Mouse (Mus musculus): Measurements from ENCODE around the gene Olfr1281. TPM values are rescaled to one million over a fixed set of nuclear protein-coding genes. Genes with fewer than 3 reads are reported as not detected.
"Not testable (repeated sequence)": the region's sequence is repeated elsewhere in the genome, so short reads cannot be mapped to it uniquely, and the experiment has no call there.

Olfr1281 gene
- not detected in 2 replicates for polyA plus RNA-seq (2016; fragmentation: Nextera tagmentation; extraction: Ambion mirVana)

DNA sequence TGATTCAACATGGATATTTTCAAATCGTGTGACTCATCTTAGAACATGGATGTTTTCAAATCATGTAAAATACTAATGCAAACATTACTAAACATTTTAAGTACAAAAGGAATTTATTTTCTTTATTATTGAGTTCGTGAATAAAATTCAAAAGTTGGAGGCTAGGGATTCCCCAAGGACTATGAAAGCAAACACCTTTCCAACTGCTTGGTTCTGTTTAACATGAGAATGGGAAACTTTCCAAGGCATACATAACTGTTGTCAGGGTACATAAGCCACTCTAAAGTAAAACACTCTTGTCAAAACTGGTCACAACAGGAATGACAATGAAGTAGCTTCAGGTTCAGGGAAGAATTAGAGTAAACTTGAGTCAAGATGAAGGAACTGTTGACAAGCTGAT lies at the start of gene Olfr1281:
TSS of gene Olfr1281 (plus strand) at position 301 of the 400 bp plus-strand sequence.
- Histone ChIP-seq H3K9me3 (no peaks in the 10 kb centered on the region), H3K4me3 (no peak within 1 kb of the TSS), H3K27ac (replicated peaks) (no peak within 1 kb of the TSS), H3K9ac (replicated peaks) (no peak within 1 kb of the TSS), H3K36me3 (no peaks in the 10 kb centered on the region), H3K27me3 (no peaks in the 10 kb centered on the region), H3K4me2 (replicated peaks) (no peak within 1 kb of the TSS), H3K4me1 (no peaks in the 10 kb centered on the region)
- 81% methylated on average over 2 of the region's 2 CpGs for WGBS
- ATAC-seq (ENCODE audit: low FRiP score, low read depth), result no peak

DNA sequence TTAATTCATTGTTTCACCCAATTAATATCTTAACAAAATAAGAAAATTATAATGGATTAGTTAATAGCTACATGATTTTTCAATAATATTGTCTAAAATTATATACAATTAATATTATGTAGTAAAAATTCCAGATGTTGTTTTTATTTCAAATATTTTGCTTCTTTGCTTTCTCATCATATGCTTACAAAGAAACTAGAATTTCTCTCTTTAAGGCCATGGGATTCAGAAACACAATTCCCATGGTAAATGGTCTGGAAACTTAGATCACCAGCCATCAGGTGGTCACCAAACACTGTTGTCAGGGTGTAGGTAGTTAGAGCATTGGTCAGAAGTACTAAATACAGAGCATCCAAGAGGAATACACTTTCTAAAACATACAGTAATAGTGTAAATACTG lies 36.5 kb upstream of the Olfr1281 start, which contains the start of gene Olfr1278:
TSS of gene Olfr1278 (plus strand) at position 301 of the 400 bp plus-strand sequence.
- no peak within 1 kb of the TSS for H3K27ac ChIP-seq (replicated peaks)
- H3K36me3 ChIP-seq, result no peaks in the 10 kb centered on the region
- H3K9ac ChIP-seq (replicated peaks), result no peak within 1 kb of the TSS
- no peaks in the 10 kb centered on the region for H3K4me1 ChIP-seq
- no peaks in the 10 kb centered on the region for H3K9me3 ChIP-seq
- no peaks in the 10 kb centered on the region for H3K27me3 ChIP-seq
- H3K4me3 ChIP-seq, result no peak within 1 kb of the TSS
- no peak for ATAC-seq (ENCODE audit: low FRiP score, low read depth)
- no peak within 1 kb of the TSS for H3K4me2 ChIP-seq (replicated peaks)

DNA sequence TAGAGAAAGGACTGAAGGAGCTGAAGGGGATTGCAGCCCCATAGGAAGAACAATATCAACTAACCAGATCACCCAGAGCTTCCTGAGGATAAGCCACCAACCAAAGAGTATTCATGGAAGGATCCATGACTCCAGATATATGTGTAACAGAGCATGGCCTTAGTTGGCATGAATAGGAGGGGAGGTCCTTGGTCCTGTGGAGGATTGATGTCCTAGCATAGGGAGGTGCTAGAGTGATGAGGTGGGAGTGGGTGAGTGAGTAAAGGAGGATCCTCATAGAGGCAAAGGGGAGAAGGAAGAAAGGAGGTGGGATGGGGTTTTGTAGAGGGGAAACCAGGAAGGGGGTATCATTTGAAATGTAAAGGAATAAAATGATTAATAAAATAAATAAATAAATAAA lies 27.8 kb upstream of the Olfr1281 start:
- no peak for ATAC-seq (ENCODE audit: low FRiP score, low read depth)

DNA sequence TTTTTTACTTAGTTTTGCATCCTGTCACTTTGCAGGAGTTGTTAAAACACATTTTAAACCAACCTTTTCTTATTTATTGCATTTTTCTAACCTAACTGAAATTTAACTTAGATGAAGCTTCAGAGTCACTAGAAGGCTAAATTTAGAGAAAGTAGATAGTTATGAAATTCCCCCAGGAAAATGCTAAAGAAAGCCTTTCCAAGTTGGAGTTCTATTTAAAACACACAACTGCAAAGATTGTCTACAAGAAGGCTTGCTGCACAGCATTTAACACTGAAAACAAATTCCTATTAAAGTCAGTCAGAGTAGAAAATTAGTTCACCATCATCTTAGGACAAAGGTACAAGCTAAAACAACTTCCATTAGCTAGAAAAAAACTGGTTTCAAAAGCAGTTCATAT lies 25.9 kb upstream of the Olfr1281 start, which contains the start of gene Olfr1279:
TSS of gene Olfr1279 (plus strand) at position 262 of the 400 bp plus-strand sequence.
- Histone ChIP-seq H3K27ac (replicated peaks) (no peak within 1 kb of the TSS), H3K4me1 (no peaks in the 10 kb centered on the region)
- ATAC-seq (ENCODE audit: low FRiP score, low read depth), result no peak

More for the DNA sequence above, 27.8 kb upstream of the Olfr1281 start:
- Histone ChIP-seq H3K4me2 (replicated peaks) (no peak overlapping the region), H3K27ac (replicated peaks) (no peak overlapping the region), H3K4me3 (no peak overlapping the region), H3K27me3 (no peaks in the 10 kb centered on the region), H3K9ac (replicated peaks) (no peak overlapping the region), H3K36me3 (no peaks in the 10 kb centered on the region), H3K9me3 (no peaks in the 10 kb centered on the region), H3K4me1 (no peaks in the 10 kb centered on the region)

DNA sequence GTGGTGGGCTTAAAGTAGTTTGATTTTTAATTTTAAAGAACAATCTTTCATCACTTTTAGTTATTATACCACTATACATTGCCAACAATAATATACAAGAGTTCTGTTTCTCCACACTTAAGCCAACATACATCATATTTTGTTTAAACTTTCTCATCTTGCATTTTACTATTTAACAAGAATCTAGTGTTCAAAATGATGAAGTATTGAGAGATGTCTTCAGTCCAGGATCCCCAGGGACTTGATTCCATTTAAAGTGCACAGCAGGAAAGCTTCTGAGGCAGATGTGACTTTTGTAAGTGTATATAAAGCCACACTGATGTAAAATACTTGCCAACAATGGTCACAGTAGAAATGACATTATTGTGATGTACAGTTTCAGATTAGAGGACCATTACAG lies 12.6 kb upstream of the Olfr1281 start, which contains the start of gene Olfr1280:
TSS of gene Olfr1280 (plus strand) at position 301 of the 400 bp plus-strand sequence.
- H3K9ac ChIP-seq (replicated peaks), result no peak within 1 kb of the TSS
- H3K36me3 ChIP-seq, result no peaks in the 10 kb centered on the region
- H3K27ac ChIP-seq (replicated peaks), result no peak within 1 kb of the TSS
- no peaks in the 10 kb centered on the region for H3K27me3 ChIP-seq
- H3K9me3 ChIP-seq, result no peaks in the 10 kb centered on the region
- no peak for ATAC-seq (ENCODE audit: low FRiP score, low read depth)
- H3K4me2 ChIP-seq (replicated peaks), result no peak within 1 kb of the TSS
- no peaks in the 10 kb centered on the region for H3K4me1 ChIP-seq
- no peak within 1 kb of the TSS for H3K4me3 ChIP-seq

More for the DNA sequence above, 25.9 kb upstream of the Olfr1281 start, which contains the start of gene Olfr1279:
- H3K36me3 ChIP-seq, result no peaks in the 10 kb centered on the region
- no peak within 1 kb of the TSS for H3K4me3 ChIP-seq
- H3K9me3 ChIP-seq, result no peaks in the 10 kb centered on the region
- H3K9ac ChIP-seq (replicated peaks), result no peak within 1 kb of the TSS
- no peak within 1 kb of the TSS for H3K4me2 ChIP-seq (replicated peaks)
- H3K27me3 ChIP-seq, result no peaks in the 10 kb centered on the region

DNA sequence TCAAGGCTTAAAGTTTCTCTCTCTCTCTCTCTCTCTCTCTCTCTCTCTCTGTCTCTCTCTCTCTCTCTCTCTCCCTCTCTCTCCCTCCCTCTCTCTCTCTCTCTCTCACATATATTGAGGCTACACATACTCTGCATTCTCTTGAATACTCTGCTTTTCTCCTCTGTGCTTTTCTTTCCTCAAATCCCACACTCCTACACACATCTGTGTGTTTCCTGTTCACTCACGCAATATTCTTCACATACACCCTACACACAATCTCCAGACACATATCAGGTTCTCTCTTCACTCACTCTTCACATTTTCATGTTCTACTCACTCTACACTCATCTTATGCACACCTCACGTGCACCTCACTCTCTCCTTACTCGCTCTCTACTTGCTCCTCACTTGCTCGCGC lies 7.4 kb downstream of the Olfr1281 start:
- not testable (repeated sequence) for H3K27ac ChIP-seq (replicated peaks); H3K9me3 ChIP-seq; ATAC-seq (ENCODE audit: low FRiP score, low read depth); H3K27me3 ChIP-seq; H3K4me3 ChIP-seq; H3K4me1 ChIP-seq; H3K36me3 ChIP-seq; H3K9ac ChIP-seq (replicated peaks); H3K4me2 ChIP-seq (replicated peaks)
- 90% methylated on average over 5 of the region's 5 CpGs for WGBS

DNA sequence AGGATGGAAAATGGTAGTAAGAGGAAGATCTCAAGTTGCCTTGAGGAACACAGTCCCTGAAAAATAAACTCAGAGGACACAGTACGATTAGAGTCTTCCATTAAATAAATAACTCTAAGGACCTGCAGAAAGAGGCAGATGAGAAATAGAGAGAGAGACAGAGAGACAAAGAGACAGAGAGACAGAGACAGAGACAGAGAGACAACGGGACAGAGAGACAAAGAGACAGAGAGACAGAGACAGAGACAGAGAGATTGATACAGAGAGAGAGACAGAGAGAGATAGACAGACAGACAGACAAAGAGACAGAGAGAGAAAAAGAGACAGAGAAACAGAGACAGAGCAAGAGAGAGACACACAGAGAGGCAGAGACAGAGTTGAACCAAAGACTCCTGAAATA lies 9.7 kb downstream of the Olfr1281 start, which contains the start of gene Olfr1282:
TSS of gene Olfr1282 (minus strand) at position 101 of the 400 bp plus-strand sequence.
- H3K27ac ChIP-seq (replicated peaks), result no peak within 1 kb of the TSS
- no peak within 1 kb of the TSS for H3K9ac ChIP-seq (replicated peaks)
- H3K36me3 ChIP-seq, result no peaks in the 10 kb centered on the region
- H3K9me3 ChIP-seq, result no peaks in the 10 kb centered on the region
- WGBS, result 75% methylated on average over 2 of the region's 2 CpGs
- no peaks in the 10 kb centered on the region for H3K27me3 ChIP-seq
- no peak within 1 kb of the TSS for H3K4me2 ChIP-seq (replicated peaks)
- ATAC-seq (ENCODE audit: low FRiP score, low read depth), result no peak
- no peak within 1 kb of the TSS for H3K4me3 ChIP-seq
- no peaks in the 10 kb centered on the region for H3K4me1 ChIP-seq

DNA sequence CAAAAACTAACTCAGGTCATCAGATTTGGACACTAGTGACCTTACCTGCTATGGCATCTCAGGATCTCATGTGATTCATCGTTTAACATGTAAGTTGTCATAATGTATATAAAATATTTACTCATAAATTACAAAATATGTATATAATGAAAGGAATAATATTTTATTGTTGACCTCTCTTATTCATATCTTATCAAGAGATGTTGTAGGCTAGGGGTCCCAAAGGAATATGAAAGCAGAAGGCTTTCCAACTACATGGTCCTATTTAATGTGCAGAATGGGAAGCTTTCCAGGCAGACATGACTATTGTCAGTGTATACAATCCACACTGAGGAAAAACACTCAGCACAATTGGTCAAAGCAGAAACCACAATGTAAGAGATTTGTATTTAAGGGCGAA lies 40.2 kb downstream of the Olfr1281 start, which contains the start of gene Olfr1283:
TSS of gene Olfr1283 (plus strand) at position 301 of the 400 bp plus-strand sequence.
- no peak within 1 kb of the TSS for H3K27ac ChIP-seq (replicated peaks)
- no peak within 1 kb of the TSS for H3K9ac ChIP-seq (replicated peaks)
- H3K4me3 ChIP-seq, result no peak within 1 kb of the TSS
- no peaks in the 10 kb centered on the region for H3K4me1 ChIP-seq
- ATAC-seq (ENCODE audit: low FRiP score, low read depth), result no peak
- H3K9me3 ChIP-seq, result no peaks in the 10 kb centered on the region
- H3K4me2 ChIP-seq (replicated peaks), result no peak within 1 kb of the TSS
- WGBS, result 74% methylated on average over 2 of the region's 2 CpGs
- no peaks in the 10 kb centered on the region for H3K27me3 ChIP-seq
- no peaks in the 10 kb centered on the region for H3K36me3 ChIP-seq

DNA sequence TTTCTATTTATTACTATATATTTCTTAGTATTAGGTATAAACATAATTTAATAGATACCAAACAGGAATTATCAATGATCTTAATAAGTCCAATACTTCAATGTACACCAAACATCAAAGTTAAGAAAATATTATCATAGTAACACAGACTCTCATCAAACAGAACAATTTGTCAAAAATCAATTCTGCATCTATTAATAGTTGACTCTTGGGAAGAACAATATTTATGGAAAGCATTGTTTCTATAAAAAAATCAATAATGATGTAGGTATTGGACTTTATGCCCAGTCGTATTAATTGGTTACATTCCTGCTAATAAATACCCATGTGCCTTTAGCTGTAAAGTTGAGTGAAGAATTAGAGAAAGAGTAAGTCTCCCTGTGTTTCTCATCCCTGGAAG lies 48.9 kb downstream of the Olfr1281 start, which contains the start of gene Olfr1284:
TSS of gene Olfr1284 (plus strand) at position 301 of the 400 bp plus-strand sequence.
- H3K9ac ChIP-seq (replicated peaks), result no peak within 1 kb of the TSS
- no peaks in the 10 kb centered on the region for H3K9me3 ChIP-seq
- no peak within 1 kb of the TSS for H3K27ac ChIP-seq (replicated peaks)
- H3K36me3 ChIP-seq, result no peaks in the 10 kb centered on the region
- 91% methylated on average over 1 of the region's 1 CpGs for WGBS
- ATAC-seq (ENCODE audit: low FRiP score, low read depth), result no peak
- no peak within 1 kb of the TSS for H3K4me3 ChIP-seq
- no peaks in the 10 kb centered on the region for H3K4me1 ChIP-seq
- no peak within 1 kb of the TSS for H3K4me2 ChIP-seq (replicated peaks)
- no peaks in the 10 kb centered on the region for H3K27me3 ChIP-seq

Other genes starting within 250 kb of the Olfr1281 start
- gene Gm13941, start 220.5 kb upstream of the Olfr1281 start, polyA plus RNA-seq (2016; fragmentation: Nextera tagmentation; extraction: Ambion mirVana), result not detected in 2 replicates
- gene Gm15130, start 173.6 kb upstream of the Olfr1281 start, polyA plus RNA-seq (2016; fragmentation: Nextera tagmentation; extraction: Ambion mirVana), result not detected in 2 replicates
- not detected in 2 replicates for gene 4930430A15Rik, start 96.9 kb upstream of the Olfr1281 start, polyA plus RNA-seq (2016; fragmentation: Nextera tagmentation; extraction: Ambion mirVana)
- gene Olfr1275, start 91.2 kb upstream of the Olfr1281 start, polyA plus RNA-seq (2016; fragmentation: Nextera tagmentation; extraction: Ambion mirVana), result not detected in 2 replicates
- not detected in 2 replicates for gene Olfr1276, start 72.0 kb upstream of the Olfr1281 start, polyA plus RNA-seq (2016; fragmentation: Nextera tagmentation; extraction: Ambion mirVana)
- not detected in 2 replicates for gene Olfr1277, start 52.4 kb upstream of the Olfr1281 start, polyA plus RNA-seq (2016; fragmentation: Nextera tagmentation; extraction: Ambion mirVana)
- not detected in 2 replicates for gene Olfr1278, start 36.4 kb upstream of the Olfr1281 start, polyA plus RNA-seq (2016; fragmentation: Nextera tagmentation; extraction: Ambion mirVana)
- gene Olfr1279, start 25.9 kb upstream of the Olfr1281 start, polyA plus RNA-seq (2016; fragmentation: Nextera tagmentation; extraction: Ambion mirVana), result not detected in 2 replicates
- not detected in 2 replicates for gene Olfr1280, start 12.5 kb upstream of the Olfr1281 start, polyA plus RNA-seq (2016; fragmentation: Nextera tagmentation; extraction: Ambion mirVana)
- not detected in 2 replicates for gene Olfr1282, start 9.6 kb downstream of the Olfr1281 start, polyA plus RNA-seq (2016; fragmentation: Nextera tagmentation; extraction: Ambion mirVana)
- gene Olfr1283, start 40.3 kb downstream of the Olfr1281 start, polyA plus RNA-seq (2016; fragmentation: Nextera tagmentation; extraction: Ambion mirVana), result not detected in 2 replicates
- gene Olfr1284, start 49.0 kb downstream of the Olfr1281 start, polyA plus RNA-seq (2016; fragmentation: Nextera tagmentation; extraction: Ambion mirVana), result not detected in 2 replicates
- gene Olfr1286, start 96.6 kb downstream of the Olfr1281 start, polyA plus RNA-seq (2016; fragmentation: Nextera tagmentation; extraction: Ambion mirVana), result not detected in 2 replicates
- gene Olfr1287, start 122.6 kb downstream of the Olfr1281 start, polyA plus RNA-seq (2016; fragmentation: Nextera tagmentation; extraction: Ambion mirVana), result not detected in 2 replicates
- not detected in 2 replicates for gene Olfr1288, start 147.6 kb downstream of the Olfr1281 start, polyA plus RNA-seq (2016; fragmentation: Nextera tagmentation; extraction: Ambion mirVana)
- not detected in 2 replicates for gene Olfr1289, start 154.3 kb downstream of the Olfr1281 start, polyA plus RNA-seq (2016; fragmentation: Nextera tagmentation; extraction: Ambion mirVana)
- gene Olfr1290, start 167.3 kb downstream of the Olfr1281 start, polyA plus RNA-seq (2016; fragmentation: Nextera tagmentation; extraction: Ambion mirVana), result not detected in 2 replicates
- gene Olfr1291-ps1, start 170.7 kb downstream of the Olfr1281 start, polyA plus RNA-seq (2016; fragmentation: Nextera tagmentation; extraction: Ambion mirVana), result not detected in 2 replicates
- not detected in 2 replicates for gene Olfr1293-ps, start 198.7 kb downstream of the Olfr1281 start, polyA plus RNA-seq (2016; fragmentation: Nextera tagmentation; extraction: Ambion mirVana)
- gene Olfr1294, start 213.8 kb downstream of the Olfr1281 start, polyA plus RNA-seq (2016; fragmentation: Nextera tagmentation; extraction: Ambion mirVana), result not detected in 2 replicates
- gene Olfr1295, start 243.2 kb downstream of the Olfr1281 start, polyA plus RNA-seq (2016; fragmentation: Nextera tagmentation; extraction: Ambion mirVana), result not detected in 2 replicates

Data from midbrain, embryonic 12.5 days (tissue).